Mouse (Mus musculus): ENCODE measurements around the gene Creb3l2. TPM values are rescaled to one million over a fixed set of nuclear protein-coding genes. Genes with fewer than 3 reads are reported as not detected.
A peak's percentile ranks its signal among the peaks of the same experiment; 100 is the strongest.
"Not testable (repeated sequence)": the region's sequence is repeated elsewhere in the genome, so short reads cannot be mapped to it uniquely, and the experiment has no call there.

The Creb3l2 gene
- polyA plus RNA-seq, 1 experiment from 2014 or later: 5.7 TPM

GRCm38 (mm10) chr6:37387281-37387680 lies 54.7 kb downstream of the Creb3l2 start:
- no peaks in the 10 kb centered on the region for H3K9me3 ChIP-seq
- H3K9ac ChIP-seq: no peak overlapping the region
- no peaks in the 10 kb centered on the region for H3K36me3 ChIP-seq
- H3K27me3 ChIP-seq: no peaks in the 10 kb centered on the region
- H3K4me3 ChIP-seq: no peak overlapping the region
- no peak overlapping the region for H3K27ac ChIP-seq (replicated peaks)
- peaks cover under 1% of the 10 kb centered on the region; the same call in 1 of the 2 replicates for H3K4me1 ChIP-seq (replicated peaks)
- no peak overlapping the region for H3K4me2 ChIP-seq
- 85% methylated on average over 4 of the region's 4 CpGs for WGBS
- no peak for ATAC-seq (ENCODE audit: low read depth)

GRCm38 (mm10) chr6:37385602-37386285 lies 56.2 kb downstream of the Creb3l2 start:
- H3K9me3 ChIP-seq: no peaks in the 10 kb centered on the region
- H3K27ac ChIP-seq (replicated peaks): no peak overlapping the region
- H3K4me1 ChIP-seq (replicated peaks): no peaks in the 10 kb centered on the region
- H3K9ac ChIP-seq: no peak overlapping the region
- no peak overlapping the region for H3K4me3 ChIP-seq
- H3K36me3 ChIP-seq: no peaks in the 10 kb centered on the region
- H3K27me3 ChIP-seq: no peaks in the 10 kb centered on the region
- 92% methylated on average over 2 of the region's 2 CpGs for WGBS
- ATAC-seq (ENCODE audit: low read depth): no peak
- H3K4me2 ChIP-seq: no peak overlapping the region

- WGBS: 85% methylated on average over 6 of the region's 6 CpGs
- Histone ChIP-seq H3K4me3 (no peak overlapping the region), H3K27ac (replicated peaks) (no peak overlapping the region), H3K36me3 (no peaks in the 10 kb centered on the region), H3K9ac (no peak overlapping the region), H3K27me3 (no peaks in the 10 kb centered on the region), H3K4me1 (replicated peaks) (no peaks in the 10 kb centered on the region), H3K4me2 (no peak overlapping the region), H3K9me3 (no peaks in the 10 kb centered on the region)
- no peak for ATAC-seq (ENCODE audit: low read depth)
Measured at GRCm38 (mm10) chr6:37382761-37383160, 59.2 kb downstream of the Creb3l2 start.

- H3K4me3 ChIP-seq: no peak overlapping the region
- H3K9ac ChIP-seq: no peak overlapping the region
- H3K27me3 ChIP-seq: no peaks in the 10 kb centered on the region; the same call in 1 of the 2 replicates
- H3K4me1 ChIP-seq (replicated peaks): peaks cover 13% of the 10 kb centered on the region; the same call in 1 of the 2 replicates
- no peaks in the 10 kb centered on the region for H3K36me3 ChIP-seq
- H3K9me3 ChIP-seq: no peaks in the 10 kb centered on the region
- H3K4me2 ChIP-seq: no peak overlapping the region
- WGBS: 81% methylated on average over 12 of the region's 12 CpGs
- no peak for ATAC-seq (ENCODE audit: low read depth)
- H3K27ac ChIP-seq (replicated peaks): no peak overlapping the region
Measured at GRCm38 (mm10) chr6:37377836-37378580, 63.9 kb downstream of the Creb3l2 start.

- not testable (repeated sequence) for H3K4me3 ChIP-seq
Measured at GRCm38 (mm10) chr6:37377387-37377786, 64.6 kb downstream of the Creb3l2 start.

GRCm38 (mm10) chr6:37375452-37375851 lies 66.5 kb downstream of the Creb3l2 start:
- no peak overlapping the region for H3K4me3 ChIP-seq
- ATAC-seq (ENCODE audit: low read depth): peak; percentile 53
- H3K4me2 ChIP-seq: 0 out of 2 replicates have a peak overlapping the region, but pooled peaks have one; percentile 0
- no peak overlapping the region for H3K9ac ChIP-seq
- WGBS: 29% methylated on average over 10 of the region's 10 CpGs
- no peak overlapping the region for H3K27ac ChIP-seq (replicated peaks)
- no peaks in the 10 kb centered on the region for H3K9me3 ChIP-seq
- H3K27me3 ChIP-seq: no peaks in the 10 kb centered on the region; the same call in 1 of the 2 replicates
- H3K36me3 ChIP-seq: no peaks in the 10 kb centered on the region
- H3K4me1 ChIP-seq (replicated peaks): peaks cover 13% of the 10 kb centered on the region; the same call in 1 of the 2 replicates

More at GRCm38 (mm10) chr6:37377387-37377786, 64.6 kb downstream of the Creb3l2 start:
- not testable (repeated sequence) for ATAC-seq (ENCODE audit: low read depth); H3K36me3 ChIP-seq; H3K27me3 ChIP-seq; H3K27ac ChIP-seq (replicated peaks); H3K9me3 ChIP-seq; H3K4me2 ChIP-seq; H3K9ac ChIP-seq
- peaks cover 13% of the 10 kb centered on the region; the same call in 1 of the 2 replicates for H3K4me1 ChIP-seq (replicated peaks)
- WGBS: 94% methylated on average over 3 of the region's 3 CpGs

- peaks cover 13% of the 10 kb centered on the region; the same call in 1 of the 2 replicates for H3K4me1 ChIP-seq (replicated peaks)
- H3K9me3 ChIP-seq: no peaks in the 10 kb centered on the region
- H3K4me2 ChIP-seq: no peak overlapping the region
- H3K9ac ChIP-seq: no peak overlapping the region
- no peak overlapping the region for H3K27ac ChIP-seq (replicated peaks)
- H3K27me3 ChIP-seq: no peaks in the 10 kb centered on the region; the same call in 1 of the 2 replicates
- no peaks in the 10 kb centered on the region for H3K36me3 ChIP-seq
- H3K4me3 ChIP-seq: no peak overlapping the region
- 80% methylated on average over 7 of the region's 7 CpGs for WGBS
- no peak for ATAC-seq (ENCODE audit: low read depth)
Measured at GRCm38 (mm10) chr6:37371341-37371740, 70.6 kb downstream of the Creb3l2 start.

GRCm38 (mm10) chr6:37370566-37370965 lies 71.4 kb downstream of the Creb3l2 start:
- H3K4me2 ChIP-seq: no peak overlapping the region
- ATAC-seq (ENCODE audit: low read depth): no peak
- no peak overlapping the region for H3K9ac ChIP-seq
- WGBS: 92% methylated on average over 12 of the region's 12 CpGs
- no peaks in the 10 kb centered on the region; the same call in 1 of the 2 replicates for H3K27me3 ChIP-seq
- no peaks in the 10 kb centered on the region for H3K36me3 ChIP-seq
- H3K27ac ChIP-seq (replicated peaks): no peak overlapping the region
- no peak overlapping the region for H3K4me3 ChIP-seq
- peaks cover 6% of the 10 kb centered on the region; the same call in 1 of the 2 replicates for H3K4me1 ChIP-seq (replicated peaks)
- no peaks in the 10 kb centered on the region for H3K9me3 ChIP-seq

GRCm38 (mm10) chr6:37369750-37370149 lies 72.2 kb downstream of the Creb3l2 start:
- 82% methylated on average over 6 of the region's 6 CpGs for WGBS
- no peak overlapping the region for H3K9ac ChIP-seq
- no peak overlapping the region for H3K4me3 ChIP-seq
- ATAC-seq (ENCODE audit: low read depth): no peak
- no peaks in the 10 kb centered on the region for H3K36me3 ChIP-seq
- no peak overlapping the region for H3K27ac ChIP-seq (replicated peaks)
- H3K4me1 ChIP-seq (replicated peaks): no peaks in the 10 kb centered on the region
- H3K4me2 ChIP-seq: no peak overlapping the region
- H3K9me3 ChIP-seq: no peaks in the 10 kb centered on the region
- no peaks in the 10 kb centered on the region; the same call in 1 of the 2 replicates for H3K27me3 ChIP-seq

GRCm38 (mm10) chr6:37368281-37368680 lies 73.7 kb downstream of the Creb3l2 start:
- Histone ChIP-seq H3K4me3 (no peak overlapping the region), H3K27me3 (no peaks in the 10 kb centered on the region), H3K4me2 (no peak overlapping the region), H3K27ac (replicated peaks) (no peak overlapping the region), H3K4me1 (replicated peaks) (no peaks in the 10 kb centered on the region), H3K9me3 (no peaks in the 10 kb centered on the region), H3K9ac (no peak overlapping the region), H3K36me3 (no peaks in the 10 kb centered on the region)
- WGBS: 91% methylated on average over 13 of the region's 13 CpGs
- ATAC-seq (ENCODE audit: low read depth): no peak

GRCm38 (mm10) chr6:37366991-37367390 lies 75.0 kb downstream of the Creb3l2 start:
- Histone ChIP-seq H3K9ac (no peak overlapping the region), H3K4me2 (no peak overlapping the region), H3K36me3 (no peaks in the 10 kb centered on the region), H3K4me3 (no peak overlapping the region), H3K27ac (replicated peaks) (no peak overlapping the region), H3K4me1 (replicated peaks) (no peaks in the 10 kb centered on the region), H3K9me3 (no peaks in the 10 kb centered on the region), H3K27me3 (no peaks in the 10 kb centered on the region)
- no peak for ATAC-seq (ENCODE audit: low read depth)
- WGBS: 94% methylated on average over 6 of the region's 6 CpGs

- no peaks in the 10 kb centered on the region for H3K36me3 ChIP-seq
- WGBS: 48% methylated on average over 11 of the region's 11 CpGs
Measured at GRCm38 (mm10) chr6:37365179-37365578, 76.8 kb downstream of the Creb3l2 start.

More at GRCm38 (mm10) chr6:37365179-37365578, 76.8 kb downstream of the Creb3l2 start:
- Histone ChIP-seq H3K4me2 (no peak overlapping the region), H3K9ac (no peak overlapping the region), H3K9me3 (no peaks in the 10 kb centered on the region), H3K27ac (replicated peaks) (no peak overlapping the region), H3K4me3 (no peak overlapping the region), H3K4me1 (replicated peaks) (peaks cover 11% of the 10 kb centered on the region), H3K27me3 (no peaks in the 10 kb centered on the region)
- no peak for ATAC-seq (ENCODE audit: low read depth)

Measured in neural tube, embryonic 13.5 days (tissue).